Mouse (Mus musculus) heart, adult 2 months (tissue): Measurements from ENCODE around the gene Olfr204.

ENCODE experiments used
- CTCF ChIP-seq: fragments of 200-600 bp; IDR thresholded peaks from 2 replicates; pipeline ENCODE4 v1.8.1; 2022; ENCODE audit warnings: antibody characterized with exemption, mild to moderate bottlenecking, moderate library complexity
- POLR2A ChIP-seq: fragments of 200-500 bp; IDR thresholded peaks from 2 replicates; pipeline ENCODE4 v1.6.1; 2011; ENCODE audit warnings: mild to moderate bottlenecking, low read depth, low read length, control low read depth; ENCODE audit not compliant: insufficient read depth

DNA sequence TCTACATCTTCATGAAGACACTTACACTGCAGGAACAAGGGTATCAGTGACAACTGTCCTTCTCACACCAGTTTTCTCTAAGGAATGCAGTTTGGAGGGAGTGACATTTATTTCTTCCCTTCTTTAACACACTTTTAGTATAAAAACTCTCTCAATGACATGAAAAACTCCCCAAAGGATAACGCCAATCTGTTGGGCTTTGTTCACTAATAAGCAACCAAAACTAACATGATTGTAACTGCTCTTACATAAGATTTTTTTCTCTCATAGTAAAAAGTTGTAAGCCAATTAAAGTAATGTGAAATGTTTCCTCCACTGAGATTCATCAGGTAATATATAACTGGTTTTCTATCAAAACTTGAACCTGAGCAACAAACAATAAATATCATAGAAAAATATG is 31.1 kb upstream of the Olfr204 start, which contains the start of gene Olfr206:
- TF ChIP-seq POLR2A (no peak), CTCF (no peak)
